Mouse (Mus musculus) heart, embryonic 14.5 days (tissue): Measurements from ENCODE around the gene Aff3. TPM values are rescaled to one million over a fixed set of nuclear protein-coding genes. Genes with fewer than 3 reads are reported as not detected.

Experiments
- ATAC-seq: fragments of 200-750 bp; cut with Nextera tagmentation; 2 replicates; pipeline ENCODE4 v1.8.0; 2017; ENCODE audit warnings: low read depth, moderate TSS enrichment; ENCODE audit not compliant: insufficient number of reproducible peaks, insufficient read depth, low FRiP score
- H3K27ac ChIP-seq, 2 experiments: fragments of 200-500 bp in 1 of 2; fragments of 300-500 bp in 1 of 2; sonication (generic) in 1 of 2; replicated peaks in 1 of 2; 2 replicates each; pipeline ENCODE4 v1.5.1; 2012 to 2014; ENCODE audit warnings: low read depth in 2 of 2, low read length in 2 of 2, control low read depth in 1 of 2, mild to moderate bottlenecking in 1 of 2, mixed read lengths in 1 of 2; ENCODE audit not compliant: control insufficient read depth in 1 of 2, insufficient read depth in 1 of 2
- H3K27me3 ChIP-seq: fragments of 300-500 bp; sonication (generic); 2 replicates; pipeline ENCODE4 v1.6.1; 2014; ENCODE audit warnings: mild to moderate bottlenecking, low read length, control low read depth; ENCODE audit not compliant: control insufficient read depth, insufficient read depth
- H3K36me3 ChIP-seq: fragments of 300-500 bp; sonication (generic); 2 replicates; pipeline ENCODE4 v1.6.1; 2014; ENCODE audit warnings: mild to moderate bottlenecking, control low read depth, low read length, mixed read lengths; ENCODE audit not compliant: control insufficient read depth, insufficient read depth
- H3K4me1 ChIP-seq, 2 experiments: fragments of 200-500 bp in 1 of 2; fragments of 300-500 bp in 1 of 2; sonication (generic) in 1 of 2; 2 replicates each; pipeline ENCODE4 v1.6.1; 2012 to 2014; ENCODE audit warnings: low read length in 2 of 2, control low read depth in 1 of 2, mixed read lengths in 1 of 2; ENCODE audit not compliant: control insufficient read depth in 2 of 2, insufficient read depth in 2 of 2
- H3K4me2 ChIP-seq: fragments of 300-500 bp; sonication (generic); 2 replicates; pipeline ENCODE4 v1.6.1; 2014; ENCODE audit warnings: mild to moderate bottlenecking, low read length
- H3K4me3 ChIP-seq, 2 experiments: fragments of 200-500 bp in 1 of 2; fragments of 300-500 bp in 1 of 2; sonication (generic) in 1 of 2; 2 replicates each; pipeline ENCODE4 v1.5.1; 2012 to 2014; ENCODE audit warnings: low read length in 2 of 2, mild to moderate bottlenecking in 2 of 2, control low read depth in 1 of 2, low read depth in 1 of 2, moderate library complexity in 1 of 2; ENCODE audit not compliant: control insufficient read depth in 1 of 2, insufficient read depth in 1 of 2
- H3K9ac ChIP-seq: fragments of 300-500 bp; sonication (generic); 2 replicates; pipeline ENCODE4 v1.6.1; 2014; ENCODE audit warnings: mild to moderate bottlenecking, low read length
- H3K9me3 ChIP-seq: fragments of 300-500 bp; sonication (generic); 2 replicates; pipeline ENCODE4 v1.6.1; 2016; ENCODE audit warnings: low read length, control low read depth; ENCODE audit not compliant: control insufficient read depth
- WGBS: fragments of 180-500 bp; shearing (Covaris S2); extraction: QIAGEN DNeasy Blood & Tissue Kit; methylation state at CpG from one replicate; pipeline ENCODE4 v1.1.7; 2014; 5-methylcytosine and 5-hydroxymethylcytosine counted together
- polyA plus RNA-seq: library from polyadenylated mRNA; unstranded; fragments of >200 nt; fragmentation: Nextera tagmentation; extraction: Ambion mirVana; gene quantifications from 2 replicates; pipeline ENCODE4 v1.2.1, GENCODE M21; 2014

Aff3 gene
- polyA plus RNA-seq, 1 experiment from 2014 or later = 4.1 TPM

GRCm38 (mm10) chr1:38146008-38146407, 518.7 kb downstream of the Aff3 start:
- Histone ChIP-seq H3K4me2 (no peak overlapping the region), H3K9ac (no peak overlapping the region), H3K4me1 (no peaks in the 10 kb centered on the region), H3K27ac (no peak overlapping the region), H3K9me3 (no peaks in the 10 kb centered on the region), H3K4me3 (no peak overlapping the region), H3K36me3 (no peaks in the 10 kb centered on the region), H3K27me3 (no peaks in the 10 kb centered on the region)
- no peak for ATAC-seq
- WGBS = 88% methylated on average over 4 of the region's 4 CpGs

DNA sequence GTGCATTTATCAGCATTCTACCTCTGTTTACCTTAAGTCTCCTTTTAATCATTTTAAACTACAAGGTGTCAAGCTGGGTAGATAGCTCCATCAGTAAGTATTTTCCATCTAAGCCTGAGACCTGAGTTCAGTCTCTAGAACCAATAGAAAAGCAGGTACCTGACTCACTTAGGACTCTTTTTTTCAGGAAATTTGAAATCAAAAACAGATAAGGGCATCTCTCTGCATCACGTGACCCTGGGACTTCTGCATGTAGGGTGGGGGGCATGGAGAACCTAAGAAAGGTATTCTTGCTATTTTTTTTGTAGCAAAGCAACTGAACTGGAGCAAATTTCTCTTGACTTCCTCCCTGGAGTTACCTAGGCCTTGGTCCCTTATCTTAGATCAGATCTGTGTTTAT, 523.4 kb downstream of the Aff3 start:
- Histone ChIP-seq H3K36me3 (no peaks in the 10 kb centered on the region), H3K27ac (no peak overlapping the region), H3K9ac (no peak overlapping the region), H3K4me3 (no peak overlapping the region), H3K4me1 (no peaks in the 10 kb centered on the region), H3K4me2 (no peak overlapping the region), H3K9me3 (no peaks in the 10 kb centered on the region), H3K27me3 (no peaks in the 10 kb centered on the region)
- ATAC-seq = no peak
- 76% methylated on average over 1 of the region's 1 CpGs for WGBS

GRCm38 (mm10) chr1:38140911-38141310, 523.8 kb downstream of the Aff3 start:
- no peaks in the 10 kb centered on the region for H3K27me3 ChIP-seq
- no peaks in the 10 kb centered on the region for H3K4me1 ChIP-seq
- no peak for ATAC-seq
- no peak overlapping the region for H3K4me2 ChIP-seq
- H3K9me3 ChIP-seq = no peaks in the 10 kb centered on the region
- no peaks in the 10 kb centered on the region for H3K36me3 ChIP-seq
- no peak overlapping the region for H3K9ac ChIP-seq
- WGBS = 58% methylated on average over 2 of the region's 2 CpGs
- no peak overlapping the region for H3K27ac ChIP-seq
- no peak overlapping the region for H3K4me3 ChIP-seq

GRCm38 (mm10) chr1:38139396-38139795, 525.4 kb downstream of the Aff3 start:
- no peak overlapping the region for H3K9ac ChIP-seq
- H3K27me3 ChIP-seq = no peaks in the 10 kb centered on the region
- H3K4me1 ChIP-seq = no peaks in the 10 kb centered on the region
- ATAC-seq = no peak
- H3K9me3 ChIP-seq = no peaks in the 10 kb centered on the region
- H3K4me2 ChIP-seq = no peak overlapping the region
- WGBS = 70% methylated on average over 2 of the region's 2 CpGs
- H3K27ac ChIP-seq = no peak overlapping the region
- H3K4me3 ChIP-seq = no peak overlapping the region
- H3K36me3 ChIP-seq = no peaks in the 10 kb centered on the region

- WGBS = 45% methylated on average over 6 of the region's 6 CpGs
- ATAC-seq = no peak
- no peak overlapping the region for H3K27ac ChIP-seq
These were observed 531.8 kb downstream of the Aff3 start for GRCm38 (mm10) chr1:38132942-38133341.

DNA sequence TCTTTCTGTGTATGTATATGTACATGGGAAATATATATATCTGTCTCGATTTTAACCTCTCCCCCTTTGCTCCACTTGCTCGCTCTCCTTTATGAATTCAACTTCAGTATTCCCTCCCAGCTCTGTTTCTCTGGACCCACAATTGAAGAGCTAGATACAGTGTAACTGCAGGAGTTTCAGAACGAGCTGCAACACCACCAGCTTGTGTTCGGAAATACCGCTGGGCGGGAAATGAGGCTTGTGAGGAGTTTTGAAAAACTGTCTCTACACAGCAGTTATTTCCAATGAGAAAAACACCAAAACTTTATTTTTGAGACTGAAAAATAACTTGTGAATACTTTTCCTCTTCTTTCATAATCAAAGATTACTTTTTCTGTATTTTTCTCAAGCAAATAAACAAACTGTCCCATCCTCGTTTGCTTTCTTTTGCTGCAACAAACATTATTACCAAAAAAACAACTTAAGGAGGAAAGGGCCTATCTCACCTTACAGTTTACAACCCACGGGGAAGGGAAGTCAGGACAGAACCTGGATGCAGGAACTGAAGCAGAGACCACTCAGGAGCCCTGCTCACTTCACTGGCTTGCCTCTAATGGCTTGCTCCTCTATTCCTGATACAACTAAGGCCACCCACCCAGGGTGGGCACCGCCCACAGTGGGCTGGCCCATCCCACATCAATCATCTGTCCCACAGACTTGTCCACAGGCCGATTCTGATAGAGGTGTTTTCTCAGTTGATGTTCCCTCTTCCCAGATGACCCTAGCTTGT, 533.9 kb downstream of the Aff3 start:
- H3K27me3 ChIP-seq = no peaks in the 10 kb centered on the region
- H3K4me3 ChIP-seq = no peak overlapping the region
- peaks cover 0 to 18% of the 10 kb centered on the region in 2 experiments; a peak in 3 of 4 replicates for H3K4me1 ChIP-seq
- no peak overlapping the region for H3K27ac ChIP-seq
- H3K36me3 ChIP-seq = no peaks in the 10 kb centered on the region
- no peak overlapping the region for H3K9ac ChIP-seq
- no peaks in the 10 kb centered on the region for H3K9me3 ChIP-seq
- no peak overlapping the region for H3K4me2 ChIP-seq
- no peak for ATAC-seq
- WGBS = 53% methylated on average over 10 of the region's 10 CpGs

More at GRCm38 (mm10) chr1:38132942-38133341, 531.8 kb downstream of the Aff3 start:
- H3K9me3 ChIP-seq = no peaks in the 10 kb centered on the region
- H3K9ac ChIP-seq = no peak overlapping the region
- no peak overlapping the region for H3K4me2 ChIP-seq
- H3K4me3 ChIP-seq = no peak overlapping the region
- H3K4me1 ChIP-seq = peaks cover 0 to 9% of the 10 kb centered on the region in 2 experiments; a peak in 2 of 4 replicates
- no peaks in the 10 kb centered on the region for H3K36me3 ChIP-seq
- H3K27me3 ChIP-seq = no peaks in the 10 kb centered on the region

- H3K4me2 ChIP-seq = peak within 1 kb of the TSS; percentile 96
- no peaks in the 10 kb centered on the region for H3K36me3 ChIP-seq
- peaks cover 0 to 18% of the 10 kb centered on the region in 2 experiments; a peak in 3 of 4 replicates for H3K4me1 ChIP-seq
- peak; percentile 98 for ATAC-seq
- H3K9me3 ChIP-seq = no peaks in the 10 kb centered on the region
- H3K9ac ChIP-seq = peak within 1 kb of the TSS; percentile 83
- no peaks in the 10 kb centered on the region for H3K27me3 ChIP-seq
- WGBS = under 1% methylated on average over 67 of the region's 122 CpGs
- peak within 1 kb of the TSS; percentile 66 to 96 for H3K4me3 ChIP-seq
- H3K27ac ChIP-seq = peak within 1 kb of the TSS; percentile 84 to 90
These were observed 535.1 kb downstream of the Aff3 start, which contains the start of gene Rev1 for GRCm38 (mm10) chr1:38129501-38130267. Gene Rev1 (minus strand): TSS chr1:38129801.
